Mouse (Mus musculus) bone marrow macrophage, adult 2 months (primary cell): ENCODE data around the gene Nap1l4.

Experiments used
- CTCF ChIP-seq: IDR thresholded peaks from 2 replicates; pipeline ENCODE4 v1.5.1; 2012; ENCODE audit warnings: low read depth, mild to moderate bottlenecking, low read length, moderate library complexity
- POLR2A ChIP-seq: IDR thresholded peaks from 2 replicates; pipeline ENCODE4 v1.6.1; 2012; ENCODE audit warnings: mild to moderate bottlenecking, low read depth, low read length, borderline replicate concordance

DNA sequence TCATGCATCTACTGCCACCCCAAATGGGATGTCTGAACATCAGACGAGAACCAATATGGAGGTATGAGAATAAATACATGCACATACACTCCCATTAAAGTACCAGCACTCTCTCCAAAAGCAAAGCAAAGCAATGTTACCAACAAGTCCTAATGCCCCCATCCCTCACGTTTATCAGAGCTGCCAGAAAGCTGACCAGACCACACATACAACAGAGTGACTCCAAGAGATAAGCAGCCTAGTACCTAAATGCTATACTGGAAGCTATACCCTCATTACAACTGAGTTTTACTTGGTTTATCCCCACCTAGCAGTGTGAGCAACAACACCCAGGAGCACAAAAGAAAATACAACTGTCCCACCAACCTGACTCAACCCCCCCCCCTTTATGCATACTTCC is 15.6 kb downstream of the Nap1l4 start:
- TF ChIP-seq POLR2A (no peak), CTCF (no peak)
